Mouse (Mus musculus) olfactory bulb, adult 2 months (tissue): Measurements from ENCODE around the gene Pdgfra.

ENCODE experiments used
- CTCF ChIP-seq: fragments of 200-500 bp; IDR thresholded peaks from 2 replicates; pipeline ENCODE4 v1.5.1; 2012; ENCODE audit warnings: low read depth, mild to moderate bottlenecking, low read length, moderate library complexity; ENCODE audit not compliant: insufficient read depth
- POLR2A ChIP-seq: fragments of 200-500 bp; IDR thresholded peaks from 2 replicates; pipeline ENCODE4 v1.6.1; 2012; ENCODE audit warnings: mild to moderate bottlenecking, low read depth, low read length, moderate library complexity; ENCODE audit not compliant: insufficient read depth

DNA sequence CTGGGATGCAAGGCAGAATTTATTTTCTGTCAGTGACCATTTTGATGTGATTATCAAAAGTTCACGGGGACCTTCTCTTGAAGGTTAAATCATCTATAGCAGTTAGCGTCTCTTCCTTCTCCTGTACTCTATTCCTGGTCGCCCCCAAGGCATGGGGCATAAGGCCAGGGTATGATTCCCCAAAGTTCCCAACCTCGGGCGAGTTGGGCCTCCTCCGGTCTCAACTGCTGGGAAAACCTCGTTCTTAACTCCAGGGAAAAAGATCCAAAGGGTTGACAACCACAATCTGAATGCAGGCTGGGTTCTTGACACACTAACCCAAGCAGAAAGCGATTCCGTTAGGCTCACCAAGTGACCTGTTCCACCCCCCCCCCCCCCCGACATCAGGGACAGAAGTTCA lies 2.7 kb upstream of the Pdgfra start:
- TF ChIP-seq CTCF (no peak), POLR2A (no peak)
